Mouse (Mus musculus): Measurements from ENCODE around the gene Rab40c. TPM values are rescaled to one million over a fixed set of nuclear protein-coding genes. Genes with fewer than 3 reads are reported as not detected.

Rab40c gene
- polyA plus RNA-seq, 1 experiment from 2014 or later: 25.1 TPM

GRCm38 (mm10) chr17:25868601-25869191 lies 50.8 kb downstream of the Rab40c start, which contains the start of gene Mcrip2:
TSS of gene Mcrip2 (minus strand) at chr17:25868764.
- H3K9ac ChIP-seq (replicated peaks; ENCODE audit: low read depth, low read length): peak within 1 kb of the TSS; percentile 61
- H3K4me1 ChIP-seq (ENCODE audit: control insufficient read depth, insufficient read depth, low read length): peaks cover 6% of the 10 kb centered on the region
- H3K27ac ChIP-seq (ENCODE audit: low read depth, low read length): peak within 1 kb of the TSS; percentile 7; the same call in 1 of the 2 replicates
- peak within 1 kb of the TSS; percentile 74 for H3K4me2 ChIP-seq (ENCODE audit: low read depth, low read length)
- peak within 1 kb of the TSS; percentile 68 for H3K4me3 ChIP-seq (ENCODE audit: low read depth, low read length)
- no peaks in the 10 kb centered on the region for H3K27me3 ChIP-seq (ENCODE audit: control insufficient read depth, insufficient read depth, low read length)
- ATAC-seq (ENCODE audit: low read depth): peak; percentile 84
- H3K36me3 ChIP-seq (ENCODE audit: control insufficient read depth, insufficient read depth, low read length): no peaks in the 10 kb centered on the region
- no peaks in the 10 kb centered on the region for H3K9me3 ChIP-seq (ENCODE audit: control insufficient read depth, low read length)
- 0% methylated on average over 24 of the region's 24 CpGs for WGBS

GRCm38 (mm10) chr17:25867836-25868600 lies 51.5 kb downstream of the Rab40c start:
- ATAC-seq (ENCODE audit: low read depth): peak; percentile 53
- Histone ChIP-seq H3K9me3 (ENCODE audit: control insufficient read depth, low read length) (no peaks in the 10 kb centered on the region), H3K9ac (replicated peaks; ENCODE audit: low read depth, low read length) (peak overlapping the region; percentile 61), H3K36me3 (ENCODE audit: control insufficient read depth, insufficient read depth, low read length) (no peaks in the 10 kb centered on the region), H3K27me3 (ENCODE audit: control insufficient read depth, insufficient read depth, low read length) (no peaks in the 10 kb centered on the region), H3K27ac (ENCODE audit: low read depth, low read length) (no peak overlapping the region), H3K4me1 (ENCODE audit: control insufficient read depth, insufficient read depth, low read length) (peaks cover 6% of the 10 kb centered on the region), H3K4me3 (ENCODE audit: low read depth, low read length) (peak overlapping the region; percentile 68), H3K4me2 (ENCODE audit: low read depth, low read length) (peak overlapping the region; percentile 74)
- 2% methylated on average over 42 of the region's 42 CpGs for WGBS

- Histone ChIP-seq H3K4me1 (ENCODE audit: control insufficient read depth, insufficient read depth, low read length) (peaks cover 6% of the 10 kb centered on the region), H3K36me3 (ENCODE audit: control insufficient read depth, insufficient read depth, low read length) (no peaks in the 10 kb centered on the region), H3K27me3 (ENCODE audit: control insufficient read depth, insufficient read depth, low read length) (no peaks in the 10 kb centered on the region), H3K9me3 (ENCODE audit: control insufficient read depth, low read length) (no peaks in the 10 kb centered on the region), H3K4me3 (ENCODE audit: low read depth, low read length) (peak overlapping the region; percentile 68), H3K27ac (ENCODE audit: low read depth, low read length) (no peak overlapping the region), H3K4me2 (ENCODE audit: low read depth, low read length) (peak overlapping the region; percentile 74), H3K9ac (replicated peaks; ENCODE audit: low read depth, low read length) (peak overlapping the region; percentile 61; the same call in 1 of the 2 replicates)
- ATAC-seq (ENCODE audit: low read depth): no peak
- WGBS: 13% methylated on average over 7 of the region's 7 CpGs
Measured at GRCm38 (mm10) chr17:25867509-25867835, 52.1 kb downstream of the Rab40c start.

- Histone ChIP-seq H3K27me3 (ENCODE audit: control insufficient read depth, insufficient read depth, low read length) (no peaks in the 10 kb centered on the region), H3K9me3 (ENCODE audit: control insufficient read depth, low read length) (no peaks in the 10 kb centered on the region), H3K4me2 (ENCODE audit: low read depth, low read length) (no peak overlapping the region), H3K4me1 (ENCODE audit: control insufficient read depth, insufficient read depth, low read length) (peaks cover 6% of the 10 kb centered on the region), H3K9ac (replicated peaks; ENCODE audit: low read depth, low read length) (no peak overlapping the region), H3K4me3 (ENCODE audit: low read depth, low read length) (no peak overlapping the region), H3K27ac (ENCODE audit: low read depth, low read length) (no peak overlapping the region), H3K36me3 (ENCODE audit: control insufficient read depth, insufficient read depth, low read length) (no peaks in the 10 kb centered on the region)
- WGBS: 94% methylated on average over 3 of the region's 3 CpGs
- no peak for ATAC-seq (ENCODE audit: low read depth)
Measured at GRCm38 (mm10) chr17:25866172-25866571, 53.4 kb downstream of the Rab40c start.

- WGBS: 91% methylated on average over 11 of the region's 11 CpGs
- H3K4me1 ChIP-seq (ENCODE audit: control insufficient read depth, insufficient read depth, low read length): peaks cover 13% of the 10 kb centered on the region
- H3K4me3 ChIP-seq (ENCODE audit: low read depth, low read length): no peak overlapping the region
- no peaks in the 10 kb centered on the region for H3K27me3 ChIP-seq (ENCODE audit: control insufficient read depth, insufficient read depth, low read length)
- no peaks in the 10 kb centered on the region for H3K36me3 ChIP-seq (ENCODE audit: control insufficient read depth, insufficient read depth, low read length)
- H3K9ac ChIP-seq (replicated peaks; ENCODE audit: low read depth, low read length): no peak overlapping the region
- ATAC-seq (ENCODE audit: low read depth): no peak
- no peak overlapping the region for H3K4me2 ChIP-seq (ENCODE audit: low read depth, low read length)
- no peaks in the 10 kb centered on the region for H3K9me3 ChIP-seq (ENCODE audit: control insufficient read depth, low read length)
- H3K27ac ChIP-seq (ENCODE audit: low read depth, low read length): no peak overlapping the region
Measured at GRCm38 (mm10) chr17:25865288-25865687, 54.2 kb downstream of the Rab40c start.

- H3K4me3 ChIP-seq (ENCODE audit: low read depth, low read length): no peak overlapping the region
- H3K9me3 ChIP-seq (ENCODE audit: control insufficient read depth, low read length): no peaks in the 10 kb centered on the region
- no peaks in the 10 kb centered on the region for H3K27me3 ChIP-seq (ENCODE audit: control insufficient read depth, insufficient read depth, low read length)
- no peak overlapping the region for H3K4me2 ChIP-seq (ENCODE audit: low read depth, low read length)
- no peaks in the 10 kb centered on the region for H3K36me3 ChIP-seq (ENCODE audit: control insufficient read depth, insufficient read depth, low read length)
- 95% methylated on average over 14 of the region's 14 CpGs for WGBS
- no peak overlapping the region for H3K9ac ChIP-seq (replicated peaks; ENCODE audit: low read depth, low read length)
- H3K27ac ChIP-seq (ENCODE audit: low read depth, low read length): no peak overlapping the region
- H3K4me1 ChIP-seq (ENCODE audit: control insufficient read depth, insufficient read depth, low read length): peaks cover 14% of the 10 kb centered on the region
- no peak for ATAC-seq (ENCODE audit: low read depth)
Measured at GRCm38 (mm10) chr17:25864311-25864710, 55.2 kb downstream of the Rab40c start.

- Histone ChIP-seq H3K4me2 (ENCODE audit: low read depth, low read length) (no peak overlapping the region), H3K4me1 (ENCODE audit: control insufficient read depth, insufficient read depth, low read length) (peaks cover 14% of the 10 kb centered on the region), H3K27ac (ENCODE audit: low read depth, low read length) (no peak overlapping the region), H3K9ac (replicated peaks; ENCODE audit: low read depth, low read length) (no peak overlapping the region), H3K27me3 (ENCODE audit: control insufficient read depth, insufficient read depth, low read length) (no peaks in the 10 kb centered on the region), H3K36me3 (ENCODE audit: control insufficient read depth, insufficient read depth, low read length) (no peaks in the 10 kb centered on the region), H3K9me3 (ENCODE audit: control insufficient read depth, low read length) (no peaks in the 10 kb centered on the region), H3K4me3 (ENCODE audit: low read depth, low read length) (no peak overlapping the region)
- ATAC-seq (ENCODE audit: low read depth): no peak
- WGBS: 89% methylated on average over 6 of the region's 6 CpGs
Measured at GRCm38 (mm10) chr17:25863681-25864080, 55.8 kb downstream of the Rab40c start.

- Histone ChIP-seq H3K27ac (ENCODE audit: low read depth, low read length) (peak overlapping the region; percentile 74), H3K9ac (replicated peaks; ENCODE audit: low read depth, low read length) (peak overlapping the region; percentile 79), H3K9me3 (ENCODE audit: control insufficient read depth, low read length) (no peaks in the 10 kb centered on the region), H3K36me3 (ENCODE audit: control insufficient read depth, insufficient read depth, low read length) (no peaks in the 10 kb centered on the region), H3K4me3 (ENCODE audit: low read depth, low read length) (peak overlapping the region; percentile 60), H3K4me2 (ENCODE audit: low read depth, low read length) (peak overlapping the region; percentile 89), H3K27me3 (ENCODE audit: control insufficient read depth, insufficient read depth, low read length) (no peaks in the 10 kb centered on the region), H3K4me1 (ENCODE audit: control insufficient read depth, insufficient read depth, low read length) (peaks cover 8% of the 10 kb centered on the region)
- ATAC-seq (ENCODE audit: low read depth): 0 out of 2 replicates have a peak, but pooled peaks have one; percentile 22
- 14% methylated on average over 6 of the region's 6 CpGs for WGBS
Measured at GRCm38 (mm10) chr17:25861704-25862612, 57.6 kb downstream of the Rab40c start.
